Mouse (Mus musculus): ENCODE data around the gene Pbx2. TPM values are rescaled to one million over a fixed set of nuclear protein-coding genes. Genes with fewer than 3 reads are reported as not detected.
A peak's percentile ranks its signal among the peaks of the same experiment; 100 is the strongest.

Pbx2 gene
- polyA plus RNA-seq, 1 experiment from 2014 or later = 6.5 TPM

DNA sequence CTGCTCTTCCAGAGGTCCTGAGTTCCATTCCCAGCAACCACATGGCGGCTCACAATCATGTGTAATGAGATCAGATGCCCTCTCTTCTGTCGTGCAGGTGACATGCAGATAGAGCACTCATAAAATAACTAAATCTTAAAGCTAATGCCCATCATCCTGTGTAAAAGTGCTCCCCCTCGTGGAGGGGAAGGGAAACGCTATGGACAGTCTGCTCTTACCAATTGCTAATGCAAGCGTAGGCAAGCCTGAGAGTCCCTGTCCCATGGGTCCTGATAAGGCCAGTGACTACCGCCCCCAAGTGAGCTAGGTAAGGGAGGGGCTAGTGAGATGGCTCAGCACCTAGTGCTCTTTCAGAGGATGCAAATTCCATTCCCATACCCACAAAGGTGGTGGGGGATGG lies 27.9 kb downstream of the Pbx2 start:
- 15% methylated on average over 6 of the region's 6 CpGs for WGBS
- Histone ChIP-seq H3K36me3 (ENCODE audit: control insufficient read depth, insufficient read depth) (peaks cover 62% of the 10 kb centered on the region), H3K27me3 (replicated peaks; ENCODE audit: control insufficient read depth, insufficient read depth, low read length) (no peaks in the 10 kb centered on the region), H3K4me1 (replicated peaks; ENCODE audit: control insufficient read depth, insufficient read depth, low read length) (no peaks in the 10 kb centered on the region), H3K4me3 (ENCODE audit: low read depth, low read length) (no peak overlapping the region), H3K27ac (ENCODE audit: low read depth, low read length) (no peak overlapping the region), H3K9me3 (ENCODE audit: control insufficient read depth) (no peaks in the 10 kb centered on the region), H3K9ac (ENCODE audit: low read depth, low read length) (no peak overlapping the region), H3K4me2 (replicated peaks; ENCODE audit: low read depth) (no peak overlapping the region)
- peak; percentile 29 for ATAC-seq
- peak; percentile 90 for TF ChIP-seq CTCF (IDR thresholded peaks at IDR 0.05; ENCODE audit: low read depth)

DNA sequence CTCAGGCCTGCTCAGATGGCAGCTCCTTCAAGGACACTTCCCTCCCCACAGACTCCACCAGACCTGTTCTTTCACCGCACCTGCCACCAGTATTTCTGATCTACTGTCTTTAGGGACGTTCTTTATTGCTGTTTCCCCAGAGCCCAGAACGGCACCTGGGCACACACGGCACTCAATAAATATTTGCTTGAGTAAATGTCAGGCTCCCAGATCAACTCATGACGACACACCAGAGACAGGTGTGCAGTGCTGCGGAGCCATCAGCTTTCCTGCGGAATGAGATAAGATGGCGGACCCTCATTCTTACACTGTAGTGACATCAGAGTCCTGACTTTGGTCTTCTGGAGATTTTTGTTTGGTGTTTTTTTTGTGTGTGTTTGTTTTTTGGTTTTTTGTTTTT lies 29.9 kb downstream of the Pbx2 start:
- H3K4me3 ChIP-seq (ENCODE audit: low read depth, low read length) = no peak overlapping the region
- H3K27me3 ChIP-seq (replicated peaks; ENCODE audit: control insufficient read depth, insufficient read depth, low read length) = no peaks in the 10 kb centered on the region
- H3K4me2 ChIP-seq (replicated peaks; ENCODE audit: low read depth) = no peak overlapping the region
- 50% methylated on average over 8 of the region's 8 CpGs for WGBS
- H3K27ac ChIP-seq (ENCODE audit: low read depth, low read length) = no peak overlapping the region
- H3K9ac ChIP-seq (ENCODE audit: low read depth, low read length) = no peak overlapping the region
- ATAC-seq = peak; percentile 58
- TF ChIP-seq CTCF (IDR thresholded peaks at IDR 0.05; ENCODE audit: low read depth) = no peak
- peaks cover 49% of the 10 kb centered on the region for H3K36me3 ChIP-seq (ENCODE audit: control insufficient read depth, insufficient read depth)
- no peaks in the 10 kb centered on the region for H3K9me3 ChIP-seq (ENCODE audit: control insufficient read depth)
- H3K4me1 ChIP-seq (replicated peaks; ENCODE audit: control insufficient read depth, insufficient read depth, low read length) = no peaks in the 10 kb centered on the region

DNA sequence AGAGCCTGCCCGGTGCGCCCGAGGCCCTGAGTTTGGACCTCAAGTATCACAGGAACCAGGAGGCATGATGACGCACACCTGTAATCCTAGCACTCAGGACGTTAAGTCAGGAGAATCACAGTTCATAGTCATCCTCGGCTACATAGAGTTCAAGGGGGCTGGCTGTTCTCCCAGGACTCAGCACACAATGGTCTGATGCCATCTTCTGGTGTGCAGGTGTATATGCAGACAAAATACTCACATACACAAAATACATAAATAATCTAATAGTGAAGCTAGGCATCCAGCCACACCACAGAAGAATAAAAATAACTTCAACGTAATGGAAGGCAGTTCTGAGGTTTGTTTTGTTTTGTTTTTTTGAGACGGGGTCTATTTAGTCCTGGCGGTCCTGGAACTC lies 32.1 kb downstream of the Pbx2 start:
- Histone ChIP-seq H3K4me2 (replicated peaks; ENCODE audit: low read depth) (no peak overlapping the region), H3K9ac (ENCODE audit: low read depth, low read length) (no peak overlapping the region), H3K4me3 (ENCODE audit: low read depth, low read length) (no peak overlapping the region), H3K27ac (ENCODE audit: low read depth, low read length) (no peak overlapping the region), H3K36me3 (ENCODE audit: control insufficient read depth, insufficient read depth) (peaks cover 32% of the 10 kb centered on the region), H3K9me3 (ENCODE audit: control insufficient read depth) (no peaks in the 10 kb centered on the region), H3K27me3 (replicated peaks; ENCODE audit: control insufficient read depth, insufficient read depth, low read length) (no peaks in the 10 kb centered on the region), H3K4me1 (replicated peaks; ENCODE audit: control insufficient read depth, insufficient read depth, low read length) (no peaks in the 10 kb centered on the region; the same call in 1 of the 2 replicates)
- TF ChIP-seq CTCF (IDR thresholded peaks at IDR 0.05; ENCODE audit: low read depth) = peak; percentile 49
- WGBS = 84% methylated on average over 9 of the region's 9 CpGs
- no peak for ATAC-seq

DNA sequence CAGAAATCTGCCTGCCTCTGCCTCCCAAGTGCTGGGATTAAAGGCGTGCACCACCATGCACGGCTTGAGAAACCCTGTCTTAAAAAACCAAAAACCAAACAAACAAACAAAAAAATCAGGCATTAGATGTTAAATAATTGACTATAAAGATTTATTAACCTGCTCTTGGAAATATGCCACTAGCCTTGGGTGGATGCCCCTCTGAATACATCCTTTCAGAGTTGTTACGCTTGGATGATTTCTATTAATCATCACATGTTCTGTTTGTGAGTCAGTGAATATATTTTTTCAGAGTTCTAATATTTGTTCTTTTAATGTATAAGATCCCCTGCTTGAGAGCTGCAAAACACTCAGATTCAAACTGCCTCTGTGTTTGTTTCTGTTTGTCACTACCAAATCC lies 33.9 kb downstream of the Pbx2 start:
- Histone ChIP-seq H3K36me3 (ENCODE audit: control insufficient read depth, insufficient read depth) (peaks cover 31% of the 10 kb centered on the region), H3K9me3 (ENCODE audit: control insufficient read depth) (no peaks in the 10 kb centered on the region), H3K9ac (ENCODE audit: low read depth, low read length) (no peak overlapping the region), H3K4me2 (replicated peaks; ENCODE audit: low read depth) (no peak overlapping the region), H3K27me3 (replicated peaks; ENCODE audit: control insufficient read depth, insufficient read depth, low read length) (peaks cover 3% of the 10 kb centered on the region; the same call in 1 of the 2 replicates), H3K4me1 (replicated peaks; ENCODE audit: control insufficient read depth, insufficient read depth, low read length) (peaks cover 2% of the 10 kb centered on the region; the same call in 1 of the 2 replicates), H3K4me3 (ENCODE audit: low read depth, low read length) (no peak overlapping the region), H3K27ac (ENCODE audit: low read depth, low read length) (no peak overlapping the region)
- ATAC-seq = no peak
- no peak for TF ChIP-seq CTCF (IDR thresholded peaks at IDR 0.05; ENCODE audit: low read depth)
- 96% methylated on average over 3 of the region's 3 CpGs for WGBS

DNA sequence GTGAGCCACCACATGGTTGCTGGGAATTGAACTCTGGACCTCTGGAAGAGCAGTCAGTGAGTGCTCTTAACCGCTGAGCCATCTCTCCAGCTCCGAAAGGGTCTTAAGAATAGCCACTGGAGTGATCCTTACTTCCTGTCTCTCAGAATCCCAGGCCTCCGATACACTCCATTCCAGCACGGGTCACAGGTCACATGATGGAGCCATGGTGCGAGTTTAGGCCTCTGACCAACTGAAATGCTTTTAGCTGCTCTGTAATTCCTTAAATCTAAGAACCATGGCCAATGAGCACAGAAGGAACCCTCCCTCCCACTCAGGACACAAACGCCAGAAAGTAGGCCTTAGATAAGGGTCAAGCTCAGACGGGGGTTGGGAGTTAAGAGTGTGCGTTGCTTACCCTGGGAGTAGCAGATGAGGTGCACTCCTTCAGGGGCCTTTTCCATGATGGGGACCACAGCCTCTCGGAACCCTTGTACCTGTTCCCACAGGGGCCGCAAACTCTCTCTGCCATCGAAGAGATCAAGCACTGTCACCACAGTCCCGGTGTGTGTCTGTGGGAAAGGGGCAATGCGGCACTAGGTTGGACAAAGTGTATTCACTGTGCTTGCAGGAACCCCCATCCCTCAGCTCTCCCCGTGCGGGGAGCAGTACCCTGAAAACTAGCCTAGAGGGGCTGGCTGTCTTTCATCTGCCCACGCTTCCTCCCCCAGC lies 35.2 kb downstream of the Pbx2 start:
- H3K4me3 ChIP-seq (ENCODE audit: low read depth, low read length) = peak overlapping the region; percentile 66
- no peak for ATAC-seq
- H3K4me2 ChIP-seq (replicated peaks; ENCODE audit: low read depth) = peak overlapping the region; percentile 95
- no peaks in the 10 kb centered on the region for H3K9me3 ChIP-seq (ENCODE audit: control insufficient read depth)
- peaks cover 5% of the 10 kb centered on the region for H3K4me1 ChIP-seq (replicated peaks; ENCODE audit: control insufficient read depth, insufficient read depth, low read length)
- peak overlapping the region; percentile 87 for H3K27ac ChIP-seq (ENCODE audit: low read depth, low read length)
- H3K9ac ChIP-seq (ENCODE audit: low read depth, low read length) = peak overlapping the region; percentile 65
- WGBS = 52% methylated on average over 16 of the region's 16 CpGs
- peaks cover 18% of the 10 kb centered on the region for H3K36me3 ChIP-seq (ENCODE audit: control insufficient read depth, insufficient read depth)
- H3K27me3 ChIP-seq (replicated peaks; ENCODE audit: control insufficient read depth, insufficient read depth, low read length) = peaks cover 11% of the 10 kb centered on the region
- TF ChIP-seq CTCF (IDR thresholded peaks at IDR 0.05; ENCODE audit: low read depth) = no peak

DNA sequence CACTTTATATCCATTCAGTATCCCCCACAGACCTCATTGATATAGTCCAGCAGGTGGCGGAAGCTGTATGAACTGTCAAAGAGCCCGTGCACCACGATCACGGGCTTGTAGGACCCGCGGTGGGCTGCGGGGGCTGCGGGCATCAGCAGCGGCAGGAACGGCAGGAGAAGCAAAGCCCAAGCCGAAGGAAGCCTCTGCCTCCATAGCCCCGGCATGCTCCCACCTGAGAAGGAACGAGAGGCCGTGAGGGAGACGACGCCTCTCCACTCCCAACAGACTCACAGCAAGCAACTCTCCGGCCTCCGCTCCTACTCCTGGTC lies 35.7 kb downstream of the Pbx2 start:
- WGBS = 1% methylated on average over 15 of the region's 18 CpGs
- TF ChIP-seq CTCF (IDR thresholded peaks at IDR 0.05; ENCODE audit: low read depth) = peak; percentile 77
- Histone ChIP-seq H3K36me3 (ENCODE audit: control insufficient read depth, insufficient read depth) (peaks cover 14% of the 10 kb centered on the region), H3K9me3 (ENCODE audit: control insufficient read depth) (no peaks in the 10 kb centered on the region), H3K4me3 (ENCODE audit: low read depth, low read length) (peak overlapping the region; percentile 66), H3K27ac (ENCODE audit: low read depth, low read length) (peak overlapping the region; percentile 87), H3K9ac (ENCODE audit: low read depth, low read length) (peak overlapping the region; percentile 65), H3K4me2 (replicated peaks; ENCODE audit: low read depth) (peak overlapping the region; percentile 95), H3K27me3 (replicated peaks; ENCODE audit: control insufficient read depth, insufficient read depth, low read length) (peaks cover 16% of the 10 kb centered on the region), H3K4me1 (replicated peaks; ENCODE audit: control insufficient read depth, insufficient read depth, low read length) (peaks cover 9% of the 10 kb centered on the region)
- ATAC-seq = no peak
